Mouse (Mus musculus) limb, embryonic 11.5 days (tissue): ENCODE measurements around the gene Gjc2. TPM values are rescaled to one million over a fixed set of nuclear protein-coding genes. Genes with fewer than 3 reads are reported as not detected.
A peak's percentile ranks its signal among the peaks of the same experiment; 100 is the strongest.

Experiments used
- ATAC-seq: fragments of 200-750 bp; cut with Nextera tagmentation; 2 replicates; pipeline ENCODE4 v1.8.0; 2017; ENCODE audit warnings: low read depth; ENCODE audit not compliant: insufficient number of reproducible peaks, low FRiP score, low TSS enrichment
- DNase-seq: peaks from one replicate; pipeline ENCODE4 v3.0.0-alpha.2; 2015; ENCODE audit warnings: low spot score
- H3K27ac ChIP-seq: fragments of 300-500 bp; sonication (generic); replicated peaks from 2 replicates; pipeline ENCODE4 v1.5.1; 2014; ENCODE audit warnings: low read depth, mild to moderate bottlenecking, low read length
- H3K27me3 ChIP-seq: fragments of 300-500 bp; sonication (generic); 2 replicates; pipeline ENCODE4 v1.6.1; 2014; ENCODE audit warnings: mild to moderate bottlenecking, low read length, mixed read lengths; ENCODE audit not compliant: control insufficient read depth, insufficient read depth
- H3K36me3 ChIP-seq: fragments of 300-500 bp; sonication (generic); 2 replicates; pipeline ENCODE4 v1.6.1; 2014; ENCODE audit warnings: mild to moderate bottlenecking, low read length, moderate library complexity, mixed read lengths; ENCODE audit not compliant: control insufficient read depth, insufficient read depth
- H3K4me1 ChIP-seq: fragments of 300-500 bp; sonication (generic); 2 replicates; pipeline ENCODE4 v1.6.1; 2014; ENCODE audit warnings: low read length, mixed read lengths; ENCODE audit not compliant: control insufficient read depth, insufficient read depth
- H3K4me2 ChIP-seq: fragments of 300-500 bp; sonication (generic); 2 replicates; pipeline ENCODE4 v1.6.1; 2014; ENCODE audit warnings: low read depth, mild to moderate bottlenecking, moderate library complexity; ENCODE audit not compliant: severe bottlenecking
- H3K4me3 ChIP-seq: fragments of 300-500 bp; sonication (generic); 2 replicates; pipeline ENCODE4 v1.5.1; 2014; ENCODE audit warnings: low read depth, low read length
- H3K9ac ChIP-seq: fragments of 300-500 bp; sonication (generic); 2 replicates; pipeline ENCODE4 v1.6.1; 2014; ENCODE audit warnings: mild to moderate bottlenecking, low read length
- H3K9me3 ChIP-seq: fragments of 300-500 bp; sonication (generic); 2 replicates; pipeline ENCODE4 v1.6.1; 2016; ENCODE audit warnings: low read length; ENCODE audit not compliant: control insufficient read depth
- WGBS: fragments of 180-500 bp; shearing (Covaris S2); extraction: QIAGEN DNeasy Blood & Tissue Kit; methylation state at CpG from one replicate; pipeline ENCODE4 v1.1.7; 2014; 5-methylcytosine and 5-hydroxymethylcytosine counted together
- polyA plus RNA-seq: library from polyadenylated mRNA; unstranded; fragments of >200 nt; fragmentation: Nextera tagmentation; extraction: Ambion mirVana; gene quantifications from 2 replicates; pipeline ENCODE4 v1.2.1, GENCODE M21; 2014

The Gjc2 gene
- polyA plus RNA-seq, 1 experiment from 2014 or later: 0.15 TPM

GRCm38 (mm10) chr11:59162443-59163254 lies 20.4 kb downstream of the Gjc2 start:
- Histone ChIP-seq H3K9me3 (no peaks in the 10 kb centered on the region), H3K9ac (no peak overlapping the region), H3K36me3 (no peaks in the 10 kb centered on the region; the same call in 1 of the 2 replicates), H3K27me3 (no peaks in the 10 kb centered on the region), H3K4me3 (peak overlapping the region; percentile 79), H3K27ac (no peak overlapping the region), H3K4me1 (no peaks in the 10 kb centered on the region), H3K4me2 (peak overlapping the region; percentile 47)
- DNase-seq: no peak
- 60% methylated on average over 9 of the region's 9 CpGs for WGBS
- peak; percentile 32; the same call in 1 of the 2 replicates for ATAC-seq

- Histone ChIP-seq H3K4me1 (no peaks in the 10 kb centered on the region), H3K9ac (no peak overlapping the region), H3K36me3 (no peaks in the 10 kb centered on the region; the same call in 1 of the 2 replicates), H3K4me2 (no peak overlapping the region), H3K27ac (no peak overlapping the region), H3K9me3 (no peaks in the 10 kb centered on the region), H3K4me3 (no peak overlapping the region), H3K27me3 (no peaks in the 10 kb centered on the region)
- WGBS: 80% methylated on average over 5 of the region's 5 CpGs
- DNase-seq (no peak), ATAC-seq (no peak)
These were observed 21.6 kb downstream of the Gjc2 start for GRCm38 (mm10) chr11:59161398-59161797.

GRCm38 (mm10) chr11:59159558-59159957 lies 23.5 kb downstream of the Gjc2 start:
- no peaks in the 10 kb centered on the region; the same call in 1 of the 2 replicates for H3K36me3 ChIP-seq
- no peaks in the 10 kb centered on the region for H3K9me3 ChIP-seq
- 91% methylated on average over 4 of the region's 4 CpGs for WGBS
- no peak overlapping the region for H3K4me3 ChIP-seq
- ATAC-seq: no peak
- no peak for DNase-seq
- H3K4me1 ChIP-seq: no peaks in the 10 kb centered on the region
- H3K27ac ChIP-seq: no peak overlapping the region
- H3K9ac ChIP-seq: no peak overlapping the region
- H3K27me3 ChIP-seq: no peaks in the 10 kb centered on the region
- H3K4me2 ChIP-seq: no peak overlapping the region

- WGBS: 89% methylated on average over 13 of the region's 13 CpGs
- ATAC-seq (no peak), DNase-seq (no peak)
- H3K27ac ChIP-seq: no peak overlapping the region
- H3K4me1 ChIP-seq: no peaks in the 10 kb centered on the region
- no peak overlapping the region for H3K4me3 ChIP-seq
- no peak overlapping the region for H3K9ac ChIP-seq
- no peaks in the 10 kb centered on the region for H3K27me3 ChIP-seq
- H3K4me2 ChIP-seq: no peak overlapping the region
- H3K9me3 ChIP-seq: no peaks in the 10 kb centered on the region
- no peaks in the 10 kb centered on the region; the same call in 1 of the 2 replicates for H3K36me3 ChIP-seq
These were observed 23.9 kb downstream of the Gjc2 start for GRCm38 (mm10) chr11:59159099-59159498.

GRCm38 (mm10) chr11:59155900-59156299 lies 27.1 kb downstream of the Gjc2 start:
- H3K27me3 ChIP-seq: no peaks in the 10 kb centered on the region
- H3K4me2 ChIP-seq: no peak overlapping the region
- H3K9me3 ChIP-seq: no peaks in the 10 kb centered on the region
- ATAC-seq (no peak; the same call in 1 of the 2 replicates), DNase-seq (no peak)
- H3K4me3 ChIP-seq: no peak overlapping the region
- H3K9ac ChIP-seq: no peak overlapping the region
- no peaks in the 10 kb centered on the region for H3K4me1 ChIP-seq
- WGBS: 93% methylated on average over 5 of the region's 5 CpGs
- H3K36me3 ChIP-seq: no peaks in the 10 kb centered on the region; the same call in 1 of the 2 replicates
- H3K27ac ChIP-seq: no peak overlapping the region

- Histone ChIP-seq H3K4me2 (no peak overlapping the region), H3K36me3 (no peaks in the 10 kb centered on the region; the same call in 1 of the 2 replicates), H3K9me3 (no peaks in the 10 kb centered on the region), H3K27me3 (no peaks in the 10 kb centered on the region), H3K4me3 (no peak overlapping the region), H3K4me1 (no peaks in the 10 kb centered on the region), H3K9ac (no peak overlapping the region), H3K27ac (no peak overlapping the region)
- ATAC-seq: no peak
- 92% methylated on average over 7 of the region's 7 CpGs for WGBS
- no peak for DNase-seq
These were observed 28.8 kb downstream of the Gjc2 start for GRCm38 (mm10) chr11:59154220-59154619.

- no peaks in the 10 kb centered on the region for H3K4me1 ChIP-seq
- no peaks in the 10 kb centered on the region for H3K9me3 ChIP-seq
- no peak overlapping the region for H3K9ac ChIP-seq
- H3K36me3 ChIP-seq: no peaks in the 10 kb centered on the region
- H3K27me3 ChIP-seq: no peaks in the 10 kb centered on the region
- WGBS: 31% methylated on average over 3 of the region's 3 CpGs
- DNase-seq (no peak), ATAC-seq (no peak)
- H3K4me2 ChIP-seq: no peak overlapping the region
- H3K4me3 ChIP-seq: no peak overlapping the region
- no peak overlapping the region for H3K27ac ChIP-seq
These were observed 31.3 kb downstream of the Gjc2 start for GRCm38 (mm10) chr11:59151729-59152128.

- Histone ChIP-seq H3K4me3 (no peak overlapping the region), H3K4me2 (no peak overlapping the region), H3K36me3 (no peaks in the 10 kb centered on the region), H3K4me1 (no peaks in the 10 kb centered on the region), H3K9ac (no peak overlapping the region), H3K27me3 (no peaks in the 10 kb centered on the region), H3K27ac (no peak overlapping the region), H3K9me3 (no peaks in the 10 kb centered on the region)
- 79% methylated on average over 3 of the region's 3 CpGs for WGBS
- DNase-seq (no peak), ATAC-seq (no peak)
These were observed 33.7 kb downstream of the Gjc2 start for GRCm38 (mm10) chr11:59149302-59149701.
